Mouse (Mus musculus) myocyte (in vitro differentiated cells): ENCODE measurements around the gene Heg1. TPM values are rescaled to one million over a fixed set of nuclear protein-coding genes. Genes with fewer than 3 reads are reported as not detected.

ENCODE experiments used
- H3K27me3 ChIP-seq: one replicate; pipeline ENCODE4 v1.6.1; 2011; ENCODE audit not compliant: control insufficient read depth, insufficient read depth, insufficient read length
- H3K36me3 ChIP-seq: one replicate; pipeline ENCODE4 v1.6.1; 2011; ENCODE audit not compliant: control insufficient read depth, insufficient read depth
- H3K4me2 ChIP-seq: one replicate; pipeline ENCODE4 v1.6.1; 2011; ENCODE audit warnings: low read depth, control low read depth
- H3K4me3 ChIP-seq: one replicate; pipeline ENCODE4 v1.5.1; 2011; ENCODE audit warnings: mild to moderate bottlenecking, control low read depth, moderate library complexity
- H3K79me2 ChIP-seq: one replicate; pipeline ENCODE4 v1.6.1; 2011; ENCODE audit not compliant: control insufficient read depth, insufficient read depth
- H3ac ChIP-seq: one replicate; pipeline ENCODE4 v1.6.1; 2011; ENCODE audit not compliant: control insufficient read depth, insufficient read length
- E2F4 ChIP-seq: IDR thresholded peaks from one replicate; pipeline ENCODE4 v1.6.1; 2011; ENCODE audit warnings: mild to moderate bottlenecking, control low read depth, moderate library complexity; ENCODE audit not compliant: insufficient read depth
- MAX ChIP-seq: IDR thresholded peaks from one replicate; pipeline ENCODE4 v1.6.1; 2011; ENCODE audit warnings: low read depth, mild to moderate bottlenecking, control low read depth
- MYOD1 ChIP-seq, 3 experiments: IDR thresholded peaks; one replicate each; pipeline ENCODE4 v1.6.1; 2011; ENCODE audit warnings: control low read depth in 2 of 3, low read depth in 2 of 3, mild to moderate bottlenecking in 2 of 3, moderate library complexity in 1 of 3; ENCODE audit not compliant: insufficient read length in 2 of 3, control insufficient read depth in 1 of 3
- MYOG ChIP-seq, 3 experiments: IDR thresholded peaks; one replicate each; pipeline ENCODE4 v1.6.1; 2011; ENCODE audit warnings: control low read depth in 2 of 3, low read depth in 2 of 3, mild to moderate bottlenecking in 2 of 3; ENCODE audit not compliant: insufficient read length in 2 of 3, control insufficient read depth in 1 of 3, insufficient read depth in 1 of 3
- POLR2A ChIP-seq: IDR thresholded peaks from one replicate; pipeline ENCODE4 v1.6.1; 2011; ENCODE audit warnings: low read depth, mild to moderate bottlenecking, control low read depth, moderate library complexity; ENCODE audit not compliant: insufficient read length
- POLR2AphosphoS2 ChIP-seq: IDR thresholded peaks from one replicate; pipeline ENCODE4 v1.6.1; 2011; ENCODE audit warnings: low read depth, control low read depth; ENCODE audit not compliant: insufficient read length
- SRF ChIP-seq: IDR thresholded peaks from one replicate; pipeline ENCODE4 v1.6.1; 2011; ENCODE audit warnings: low read depth; ENCODE audit not compliant: control insufficient read depth, insufficient read length
- polyA plus RNA-seq: library from polyadenylated mRNA; unstranded; fragments of >200 nt; fragmentation: generic; extraction: Trizol; gene quantifications from one replicate; pipeline ENCODE4 v1.2.1, GENCODE M21; 2012; ENCODE audit warnings: missing spikeins

Gene Heg1
- polyA plus RNA-seq, 1 experiment: 28.3 TPM

DNA sequence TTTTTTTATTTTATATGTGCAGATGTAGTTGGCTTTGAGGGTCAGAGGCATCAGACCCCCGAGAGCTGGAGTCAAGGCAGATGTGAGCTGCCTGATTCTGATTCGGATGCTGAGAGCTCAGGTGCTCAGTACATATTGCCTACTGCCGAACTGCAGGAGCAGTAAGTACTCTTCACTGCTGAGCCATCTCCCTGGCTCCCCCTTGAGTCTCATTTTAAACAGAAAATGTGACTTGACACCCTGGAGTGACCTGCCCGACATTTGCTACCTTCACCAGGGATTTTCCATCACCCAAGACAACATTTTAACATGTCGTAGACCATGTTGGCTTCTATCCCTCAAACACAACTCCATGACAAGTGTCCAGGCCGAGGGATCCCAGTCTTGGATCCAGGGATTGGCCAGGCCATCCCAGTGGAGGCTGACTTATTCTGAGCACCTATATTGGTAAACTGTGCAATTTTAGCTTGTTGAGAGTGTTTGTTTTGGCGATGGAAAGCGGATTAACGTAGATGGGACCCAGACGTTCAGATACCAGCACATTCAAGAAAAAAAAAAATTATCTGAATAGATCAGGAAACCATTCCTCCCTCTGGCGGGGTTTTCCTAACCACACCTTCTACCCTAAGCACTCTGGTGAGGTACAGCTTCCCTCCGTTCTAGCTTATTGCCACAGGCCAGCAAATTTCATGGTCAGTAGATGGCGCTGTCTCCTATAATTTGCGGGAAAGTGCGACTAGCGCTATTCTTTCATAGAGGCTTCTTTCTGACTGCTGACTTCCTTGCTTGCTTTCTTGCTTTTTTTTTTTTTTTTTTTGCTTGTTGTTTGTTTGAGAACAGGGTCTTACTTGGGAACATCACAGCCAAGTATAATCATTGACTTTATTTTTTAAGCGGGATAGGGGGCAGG is 136.4 kb downstream of the Heg1 start:
- TF ChIP-seq MAX (no peak), POLR2AphosphoS2 (no peak), MYOG (IDR thresholded peaks at IDR 0.05; ENCODE audit: control insufficient read depth in 1 of 3, insufficient read depth in 1 of 3, insufficient read length in 2 of 3, low read depth in 2 of 3) (no peak), E2F4 (no peak), SRF (no peak), MYOD1 (IDR thresholded peaks at IDR 0.05; ENCODE audit: control insufficient read depth in 1 of 3, insufficient read length in 2 of 3, low read depth in 2 of 3) (no peak), POLR2A (no peak)
- Histone ChIP-seq H3K79me2 (no peaks in the 10 kb centered on the region), H3K4me2 (no peak overlapping the region), H3K4me3 (no peak overlapping the region), H3K27me3 (peaks cover 15% of the 10 kb centered on the region), H3ac (no peak overlapping the region), H3K36me3 (no peaks in the 10 kb centered on the region)

Other genes with a start within 250 kb of the Heg1 start
- gene Slc12a8, start 167.0 kb upstream of the Heg1 start, polyA plus RNA-seq: 0.42 TPM
- gene Muc13, start 109.7 kb downstream of the Heg1 start, polyA plus RNA-seq: 0.05 TPM
- gene Itgb5, start 145.3 kb downstream of the Heg1 start, polyA plus RNA-seq: 114 TPM